Mouse (Mus musculus) lung, postnatal 0 days (tissue): ENCODE measurements around the gene Tab2. TPM values are rescaled to one million over a fixed set of nuclear protein-coding genes. Genes with fewer than 3 reads are reported as not detected.

Experiments
- ATAC-seq: fragments of 200-750 bp; cut with Nextera tagmentation; 2 replicates; pipeline ENCODE4 v1.8.0; 2017; ENCODE audit warnings: moderate library complexity
- DNase-seq: peaks from one replicate; pipeline ENCODE4 v3.0.0-alpha.2; 2016; ENCODE audit warnings: low spot score
- H3K27ac ChIP-seq: fragments of 300-500 bp; sonication (generic); 2 replicates; pipeline ENCODE4 v1.5.1; 2014; ENCODE audit warnings: antibody characterized with exemption, mild to moderate bottlenecking, low read length, mixed read lengths
- H3K27me3 ChIP-seq: fragments of 300-500 bp; sonication (generic); replicated peaks from 2 replicates; pipeline ENCODE4 v1.6.1; 2014; ENCODE audit warnings: low read length, mixed read lengths; ENCODE audit not compliant: insufficient read depth
- H3K36me3 ChIP-seq: fragments of 300-500 bp; sonication (generic); 2 replicates; pipeline ENCODE4 v1.6.1; 2014; ENCODE audit warnings: low read length, mixed read lengths; ENCODE audit not compliant: insufficient read depth
- H3K4me1 ChIP-seq: fragments of 300-500 bp; sonication (generic); 2 replicates; pipeline ENCODE4 v1.6.1; 2014; ENCODE audit warnings: antibody characterized with exemption, low read depth, low read length, mixed read lengths; ENCODE audit not compliant: insufficient read depth
- H3K4me2 ChIP-seq: fragments of 300-500 bp; sonication (generic); replicated peaks from 2 replicates; pipeline ENCODE4 v1.6.1; 2014; ENCODE audit warnings: low read depth, mild to moderate bottlenecking, low read length, moderate library complexity, mixed read lengths
- H3K4me3 ChIP-seq: fragments of 300-500 bp; sonication (generic); 2 replicates; pipeline ENCODE4 v1.5.1; 2014; ENCODE audit warnings: low read depth, low read length
- H3K9ac ChIP-seq: fragments of 300-500 bp; sonication (generic); replicated peaks from 2 replicates; pipeline ENCODE4 v1.6.1; 2014; ENCODE audit warnings: low read depth, mild to moderate bottlenecking
- H3K9me3 ChIP-seq: fragments of 300-500 bp; sonication (generic); 2 replicates; pipeline ENCODE4 v1.6.1; 2016; ENCODE audit warnings: low read length, mixed read lengths
- CTCF ChIP-seq: IDR thresholded peaks from 2 replicates; pipeline ENCODE4 v1.5.1; 2016; ENCODE audit warnings: antibody characterized with exemption, mild to moderate bottlenecking
- EP300 ChIP-seq: IDR thresholded peaks from 2 replicates; pipeline ENCODE4 v1.6.1; 2016; ENCODE audit warnings: antibody characterized with exemption, mild to moderate bottlenecking, control low read depth
- WGBS: fragments of 180-500 bp; shearing (Covaris S2); extraction: QIAGEN DNeasy Blood & Tissue Kit; methylation state at CpG from one replicate; pipeline ENCODE4 v1.1.7; 2014; 5-methylcytosine and 5-hydroxymethylcytosine counted together
- polyA plus RNA-seq: library from polyadenylated mRNA; unstranded; fragments of >200 nt; fragmentation: Nextera tagmentation; extraction: Ambion mirVana; gene quantifications from 2 replicates; pipeline ENCODE4 v1.2.1, GENCODE M21; 2015

The Tab2 gene
- 16.8 and 18.7 TPM in 2 replicates for polyA plus RNA-seq

- Histone ChIP-seq H3K9ac (peak within 1 kb of the TSS; percentile 90), H3K4me1 (peaks cover 9% of the 10 kb centered on the region; the same call in 1 of the 2 replicates), H3K4me3 (peak within 1 kb of the TSS; percentile 90), H3K4me2 (peak within 1 kb of the TSS; percentile 58), H3K27me3 (no peaks in the 10 kb centered on the region), H3K27ac (peak within 1 kb of the TSS; percentile 98), H3K9me3 (no peaks in the 10 kb centered on the region), H3K36me3 (no peaks in the 10 kb centered on the region)
- TF ChIP-seq CTCF (peak; percentile 29), EP300 (no peak)
- ATAC-seq (peak; percentile 96), DNase-seq (peak; percentile 97)
- WGBS: under 1% methylated on average over 43 of the region's 97 CpGs
Observed at GRCm38 (mm10) chr10:7956228-7957001, at the start of gene Tab2. Tab2 (minus strand) TSS chr10:7956230.

GRCm38 (mm10) chr10:7992258-7992919, 36.4 kb upstream of the Tab2 start:
- H3K36me3 ChIP-seq: no peaks in the 10 kb centered on the region

GRCm38 (mm10) chr10:7991596-7991995, 35.6 kb upstream of the Tab2 start:
- Histone ChIP-seq H3K4me2 (no peak overlapping the region), H3K4me3 (no peak overlapping the region), H3K9me3 (no peaks in the 10 kb centered on the region), H3K4me1 (no peaks in the 10 kb centered on the region), H3K9ac (no peak overlapping the region), H3K27me3 (no peaks in the 10 kb centered on the region), H3K36me3 (no peaks in the 10 kb centered on the region), H3K27ac (no peak overlapping the region)
- TF ChIP-seq EP300 (no peak), CTCF (no peak)
- ATAC-seq (no peak), DNase-seq (no peak)
- WGBS: 48% methylated on average over 5 of the region's 5 CpGs

More at GRCm38 (mm10) chr10:7992258-7992919, 36.4 kb upstream of the Tab2 start:
- Histone ChIP-seq H3K4me3 (no peak overlapping the region), H3K4me1 (no peaks in the 10 kb centered on the region), H3K27ac (no peak overlapping the region), H3K4me2 (no peak overlapping the region), H3K9ac (no peak overlapping the region), H3K9me3 (no peaks in the 10 kb centered on the region), H3K27me3 (no peaks in the 10 kb centered on the region)
- TF ChIP-seq CTCF: no peak
- TF ChIP-seq EP300: no peak
- ATAC-seq (no peak), DNase-seq (no peak)
- WGBS: 62% methylated on average over 10 of the region's 10 CpGs

GRCm38 (mm10) chr10:7987521-7987920, 31.5 kb upstream of the Tab2 start:
- H3K4me3 ChIP-seq: no peak overlapping the region
- WGBS: 90% methylated on average over 8 of the region's 8 CpGs
- ATAC-seq: no peak

GRCm38 (mm10) chr10:7976462-7976861, 20.4 kb upstream of the Tab2 start:
- no peaks in the 10 kb centered on the region for H3K4me1 ChIP-seq
- H3K27me3 ChIP-seq: no peaks in the 10 kb centered on the region
- no peaks in the 10 kb centered on the region for H3K36me3 ChIP-seq
- TF ChIP-seq CTCF: no peak
- no peak overlapping the region for H3K4me3 ChIP-seq
- WGBS: 91% methylated on average over 9 of the region's 9 CpGs
- DNase-seq: no peak
- H3K4me2 ChIP-seq: no peak overlapping the region
- H3K9ac ChIP-seq: no peak overlapping the region
- H3K9me3 ChIP-seq: no peaks in the 10 kb centered on the region
- no peak for ATAC-seq
- no peak overlapping the region for H3K27ac ChIP-seq

More at GRCm38 (mm10) chr10:7987521-7987920, 31.5 kb upstream of the Tab2 start:
- Histone ChIP-seq H3K27ac (no peak overlapping the region), H3K27me3 (no peaks in the 10 kb centered on the region), H3K36me3 (no peaks in the 10 kb centered on the region), H3K9ac (no peak overlapping the region), H3K4me1 (no peaks in the 10 kb centered on the region), H3K4me2 (no peak overlapping the region), H3K9me3 (no peaks in the 10 kb centered on the region)
- DNase-seq: no peak
- TF ChIP-seq CTCF (no peak), EP300 (no peak)

- 75% methylated on average over 2 of the region's 2 CpGs for WGBS
Observed at GRCm38 (mm10) chr10:7968747-7969280, 12.8 kb upstream of the Tab2 start.

More at GRCm38 (mm10) chr10:7968747-7969280, 12.8 kb upstream of the Tab2 start:
- ATAC-seq (no peak), DNase-seq (peak; percentile 18)
- TF ChIP-seq CTCF (no peak), EP300 (no peak)
- no peak overlapping the region for H3K27ac ChIP-seq
- no peak overlapping the region for H3K4me2 ChIP-seq
- no peak overlapping the region for H3K9ac ChIP-seq
- no peaks in the 10 kb centered on the region for H3K4me1 ChIP-seq
- H3K4me3 ChIP-seq: no peak overlapping the region
- no peaks in the 10 kb centered on the region for H3K36me3 ChIP-seq
- no peaks in the 10 kb centered on the region for H3K27me3 ChIP-seq
- no peaks in the 10 kb centered on the region for H3K9me3 ChIP-seq
